In genomic region chr7:109985661-109986132, GRCm38 (mm10) we compare ENCODE assay signal across 8 mouse cellular contexts. TPM values are rescaled to one million over a fixed set of nuclear protein-coding genes. Genes with fewer than 3 reads are reported as not detected.
DNase-seq lines count a peak whose midpoint lies in the region; ATAC-seq and TF ChIP-seq lines count a peak whose summit lies in the region.

No protein-coding gene starts in this region.

- H3K4me1 ChIP-seq in forebrain, embryonic 16.5 days (replicated peaks; ENCODE audit: control insufficient read depth, insufficient read depth, low read length): peaks cover 14% of the 10 kb centered on the region
- H3K4me1 ChIP-seq in liver, postnatal 0 days (ENCODE audit: insufficient read depth): peaks cover 11% of the 10 kb centered on the region
- no peaks in the 10 kb centered on the region; the same call in 1 of the 2 replicates for H3K4me1 ChIP-seq in stomach, embryonic 15.5 days

- H3K9me3 ChIP-seq in forebrain, embryonic 16.5 days (ENCODE audit: control insufficient read depth, low read length): no peaks in the 10 kb centered on the region
- H3K9me3 ChIP-seq in liver, postnatal 0 days (ENCODE audit: low read length): no peaks in the 10 kb centered on the region
- no peaks in the 10 kb centered on the region for H3K9me3 ChIP-seq in stomach, embryonic 15.5 days

- intact Hi-C loops in gastrocnemius, postnatal 14 days (cut with DNase I; ENCODE audit: low total_unique reads): no loop called here

- peak overlapping the region; percentile 81 for H3K4me2 ChIP-seq in forebrain, embryonic 16.5 days (ENCODE audit: low read length)
- peak overlapping the region; percentile 75 for H3K4me2 ChIP-seq in liver, postnatal 0 days (ENCODE audit: low read depth, low read length)
- peak overlapping the region; percentile 64 for H3K4me2 ChIP-seq in stomach, embryonic 15.5 days

- TF ChIP-seq CTCF in brain, embryonic 14.5 days (IDR thresholded peaks at IDR 0.05; ENCODE audit: borderline replicate concordance, extremely low read depth, insufficient read depth, insufficient read length): no peak
- TF ChIP-seq CTCF in liver, postnatal 0 days (IDR thresholded peaks at IDR 0.05; ENCODE audit: low read depth): no peak

- H3K27ac ChIP-seq in forebrain, embryonic 16.5 days (ENCODE audit: low read length): peak overlapping the region; percentile 45
- H3K27ac ChIP-seq in liver, postnatal 0 days (ENCODE audit: low read depth): peak overlapping the region; percentile 89
- peak overlapping the region; percentile 69; the same call in 1 of the 2 replicates for H3K27ac ChIP-seq in stomach, embryonic 15.5 days

- ATAC-seq in forebrain, embryonic 16.5 days: peak; percentile 39
- ATAC-seq in liver, postnatal 0 days: no peak; the same call in 1 of the 2 replicates
- ATAC-seq in stomach, embryonic 15.5 days (ENCODE audit: insufficient read depth, low FRiP score, low read depth): no peak; the same call in none of the 2 replicates

- peak overlapping the region; percentile 73 for H3K4me3 ChIP-seq in forebrain, embryonic 16.5 days (replicated peaks; ENCODE audit: low read length)
- peak overlapping the region; percentile 62 for H3K4me3 ChIP-seq in liver, postnatal 0 days (ENCODE audit: low read depth, low read length)
- H3K4me3 ChIP-seq in stomach, embryonic 15.5 days (replicated peaks): peak overlapping the region; percentile 61

- peaks cover 5% of the 10 kb centered on the region; the same call in 1 of the 2 replicates for H3K36me3 ChIP-seq in forebrain, embryonic 16.5 days (ENCODE audit: control insufficient read depth, insufficient read depth)
- H3K36me3 ChIP-seq in liver, postnatal 0 days (replicated peaks; ENCODE audit: insufficient read depth, low read length): peaks cover 7% of the 10 kb centered on the region
- 0 out of 2 replicates have a peak, but pooled peaks cover 8% of the 10 kb centered on the region for H3K36me3 ChIP-seq in stomach, embryonic 15.5 days

- WGBS in forebrain, embryonic 16.5 days: under 1% methylated on average over 27 of the region's 27 CpGs
- under 1% methylated on average over 27 of the region's 27 CpGs for WGBS in liver, postnatal 0 days (ENCODE audit: insufficient replicate concordance)
- under 1% methylated on average over 27 of the region's 27 CpGs for WGBS in stomach, embryonic 15.5 days

- peak; percentile 10 for DNase-seq in ovary, adult 18-20 months (ENCODE audit: low spot score)
- DNase-seq in ovary, postnatal 14 days (ENCODE audit: low spot score): no peak
- DNase-seq in brain, embryonic 14.5 days (ENCODE audit: low read depth): peak; percentile 24
- no peak for DNase-seq in liver, postnatal 0 days
- DNase-seq in frontal cortex, postnatal 36 days (ENCODE audit: low spot score in 2 of 2): no peak
- DNase-seq in gastrocnemius, postnatal 14 days: no peak

- TF ChIP-seq EP300 in liver, postnatal 0 days (IDR thresholded peaks at IDR 0.05; ENCODE audit: low read depth): no peak

- no peaks in the 10 kb centered on the region for H3K27me3 ChIP-seq in forebrain, embryonic 16.5 days (replicated peaks; ENCODE audit: control insufficient read depth, insufficient read depth, low read length)
- H3K27me3 ChIP-seq in liver, postnatal 0 days (ENCODE audit: insufficient read depth, low read length): no peaks in the 10 kb centered on the region
- no peaks in the 10 kb centered on the region for H3K27me3 ChIP-seq in stomach, embryonic 15.5 days (replicated peaks)

- TF ChIP-seq POLR2A in brain, embryonic 14.5 days (IDR thresholded peaks at IDR 0.05; ENCODE audit: borderline replicate concordance, extremely low read depth, insufficient read depth, insufficient read length, poor library complexity, severe bottlenecking): no peak

- peak overlapping the region; percentile 65 for H3K9ac ChIP-seq in forebrain, embryonic 16.5 days (replicated peaks; ENCODE audit: low read depth, low read length)
- H3K9ac ChIP-seq in liver, postnatal 0 days (replicated peaks): peak overlapping the region; percentile 73
- peak overlapping the region; percentile 49 for H3K9ac ChIP-seq in stomach, embryonic 15.5 days

RNA-seq across cellular contexts. Expression of gene Tmem41b, which starts 1.0 kb away (rescaled TPM):
- 47.2 and 52.4 TPM in 2 replicates for polyA plus RNA-seq in brain, embryonic 14.5 days (2012; rRNA removed)
- polyA plus RNA-seq in forebrain, embryonic 16.5 days (2015; fragmentation: Nextera tagmentation; extraction: Ambion mirVana): 68.4 and 70.2 TPM in 2 replicates
- polyA plus RNA-seq in liver, postnatal 0 days (2015; fragmentation: Nextera tagmentation; extraction: Ambion mirVana): 26.9 and 27.7 TPM in 2 replicates
- 68.7 and 70.1 TPM in 2 replicates for polyA plus RNA-seq in stomach, embryonic 15.5 days (2015; fragmentation: Nextera tagmentation; extraction: Ambion mirVana)
- 10 to 100 TPM; 28.8 to 32.6 TPM for total RNA-seq in gastrocnemius, postnatal 14 days (2021)

RNA-seq across cellular contexts. Expression of gene Dennd5a, which starts 25.4 kb away (rescaled TPM):
- 153 and 157 TPM in 2 replicates for polyA plus RNA-seq in brain, embryonic 14.5 days (2012; rRNA removed)
- polyA plus RNA-seq in forebrain, embryonic 16.5 days (2015; fragmentation: Nextera tagmentation; extraction: Ambion mirVana): 42.2 and 47.7 TPM in 2 replicates
- polyA plus RNA-seq in liver, postnatal 0 days (2015; fragmentation: Nextera tagmentation; extraction: Ambion mirVana): 8.0 and 8.9 TPM in 2 replicates
- 31.1 and 31.6 TPM in 2 replicates for polyA plus RNA-seq in stomach, embryonic 15.5 days (2015; fragmentation: Nextera tagmentation; extraction: Ambion mirVana)
- total RNA-seq in gastrocnemius, postnatal 14 days (2021): 10 to 100 TPM; 50.2 to 57.4 TPM

RNA-seq across cellular contexts. Expression of gene Ipo7, which starts 32.4 kb away (rescaled TPM):
- polyA plus RNA-seq in brain, embryonic 14.5 days (2012; rRNA removed): 44.5 and 54.3 TPM in 2 replicates
- 57.6 and 67.1 TPM in 2 replicates for polyA plus RNA-seq in forebrain, embryonic 16.5 days (2015; fragmentation: Nextera tagmentation; extraction: Ambion mirVana)
- polyA plus RNA-seq in liver, postnatal 0 days (2015; fragmentation: Nextera tagmentation; extraction: Ambion mirVana): 10.7 and 11.9 TPM in 2 replicates
- polyA plus RNA-seq in stomach, embryonic 15.5 days (2015; fragmentation: Nextera tagmentation; extraction: Ambion mirVana): 40.2 and 48.2 TPM in 2 replicates
- total RNA-seq in gastrocnemius, postnatal 14 days (2021): 10 to 100 TPM; 68.5 to 68.6 TPM

Comparison
In these comparisons a context has a peak if more than half of its experiments do, and no peak if none do; other contexts are left out.
1. DNase-seq: peak in ovary, adult 18-20 months (single experiment) and brain, embryonic 14.5 days (single experiment); none in ovary, postnatal 14 days (single experiment), liver, postnatal 0 days (single experiment), frontal cortex, postnatal 36 days (0 of 2) and gastrocnemius, postnatal 14 days (single experiment).
2. Peak in every context shown above with its lines, with median percentiles within 50 percentile points of each other: H3K27ac ChIP-seq, H3K4me2 ChIP-seq, H3K4me3 ChIP-seq and H3K9ac ChIP-seq.